Mouse (Mus musculus): ENCODE results near the gene Stk16.

DNA sequence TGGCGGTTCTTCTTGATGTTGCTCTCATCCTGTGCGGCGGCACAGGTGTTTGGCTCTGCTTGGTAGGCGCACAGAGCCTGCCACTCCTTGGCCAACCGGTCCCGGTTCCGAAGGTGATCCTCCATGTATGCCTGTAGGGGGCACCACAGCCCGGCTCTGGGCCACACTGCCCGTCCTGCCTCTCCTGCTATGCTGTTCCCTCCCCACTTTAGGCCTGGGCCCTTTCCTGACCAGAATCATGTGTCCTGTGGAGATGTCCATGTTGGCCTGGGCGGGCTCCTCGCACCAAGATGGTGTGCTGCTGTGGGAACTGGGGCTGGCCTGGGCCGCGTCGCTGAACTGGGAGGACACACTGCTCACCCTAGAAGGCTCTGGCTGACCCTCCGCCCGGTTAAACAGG, 42.4 kb downstream of the Stk16 start:
- TF ChIP-seq CTCF (IDR thresholded peaks at IDR 0.05): peak; percentile 14; the same call in 1 of the 2 replicates
- TF ChIP-seq EP300 (IDR thresholded peaks at IDR 0.05): no peak

All from lung, postnatal 0 days (tissue).